Mouse (Mus musculus): ENCODE data around the gene Sik2.

- TF ChIP-seq CTCF (IDR thresholded peaks at IDR 0.05; ENCODE audit: low read depth, low read length) = no peak
- TF ChIP-seq POLR2A (IDR thresholded peaks at IDR 0.05; ENCODE audit: borderline replicate concordance, low read depth, low read length) = no peak
These were observed 159.1 kb downstream of the Sik2 start for GRCm38 (mm10) chr9:50849755-50850154.

Data from bone marrow macrophage, adult 2 months (primary cell).